Mouse (Mus musculus) myocyte (in vitro differentiated cells): ENCODE measurements around the gene Gmppa.

Experiments
- E2F4 ChIP-seq: IDR thresholded peaks from one replicate; pipeline ENCODE4 v1.6.1; 2011; ENCODE audit warnings: mild to moderate bottlenecking, control low read depth, moderate library complexity; ENCODE audit not compliant: insufficient read depth
- MAX ChIP-seq: IDR thresholded peaks from one replicate; pipeline ENCODE4 v1.6.1; 2011; ENCODE audit warnings: low read depth, mild to moderate bottlenecking, control low read depth
- MYOD1 ChIP-seq, 3 experiments: IDR thresholded peaks; one replicate each; pipeline ENCODE4 v1.6.1; 2011; ENCODE audit warnings: control low read depth in 2 of 3, low read depth in 2 of 3, mild to moderate bottlenecking in 2 of 3, moderate library complexity in 1 of 3; ENCODE audit not compliant: insufficient read length in 2 of 3, control insufficient read depth in 1 of 3
- MYOG ChIP-seq, 3 experiments: IDR thresholded peaks; one replicate each; pipeline ENCODE4 v1.6.1; 2011; ENCODE audit warnings: control low read depth in 2 of 3, low read depth in 2 of 3, mild to moderate bottlenecking in 2 of 3; ENCODE audit not compliant: insufficient read length in 2 of 3, control insufficient read depth in 1 of 3, insufficient read depth in 1 of 3
- POLR2A ChIP-seq: IDR thresholded peaks from one replicate; pipeline ENCODE4 v1.6.1; 2011; ENCODE audit warnings: low read depth, mild to moderate bottlenecking, control low read depth, moderate library complexity; ENCODE audit not compliant: insufficient read length
- POLR2AphosphoS2 ChIP-seq: IDR thresholded peaks from one replicate; pipeline ENCODE4 v1.6.1; 2011; ENCODE audit warnings: low read depth, control low read depth; ENCODE audit not compliant: insufficient read length
- TCF12 ChIP-seq: IDR thresholded peaks from one replicate; pipeline ENCODE4 v1.6.1; 2011; ENCODE audit warnings: mild to moderate bottlenecking, control low read depth; ENCODE audit not compliant: poor library complexity, insufficient read depth, severe bottlenecking

DNA sequence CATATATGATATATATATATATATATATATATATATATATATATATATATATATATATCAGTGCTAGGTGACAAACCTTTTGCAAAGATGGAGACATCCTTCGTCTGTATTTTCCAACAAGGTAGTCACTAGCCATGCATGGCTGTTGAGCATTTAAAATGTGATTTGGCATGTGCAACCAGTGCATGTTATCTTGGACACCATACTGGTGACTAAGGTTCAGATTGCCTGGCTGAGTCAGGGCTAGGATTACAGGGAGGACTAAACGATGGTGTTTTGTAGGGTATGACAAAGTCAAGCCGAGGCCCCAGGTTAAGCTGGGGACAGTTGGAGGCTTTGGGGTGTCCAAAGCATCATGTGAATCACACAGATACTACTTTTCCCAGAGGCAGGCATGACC is 19.7 kb downstream of the Gmppa start:
- TF ChIP-seq POLR2A: no peak
- TF ChIP-seq E2F4: no peak
- TF ChIP-seq TCF12: no peak
- no peak for TF ChIP-seq MAX
- no peak for TF ChIP-seq MYOD1 (IDR thresholded peaks at IDR 0.05; ENCODE audit: control insufficient read depth in 1 of 3, insufficient read length in 2 of 3, low read depth in 2 of 3)
- no peak for TF ChIP-seq MYOG (IDR thresholded peaks at IDR 0.05; ENCODE audit: control insufficient read depth in 1 of 3, insufficient read depth in 1 of 3, insufficient read length in 2 of 3, low read depth in 2 of 3)
- no peak for TF ChIP-seq POLR2AphosphoS2
